Mouse (Mus musculus) hindbrain, postnatal 0 days (tissue): ENCODE measurements around the gene Txndc15. TPM values are rescaled to one million over a fixed set of nuclear protein-coding genes. Genes with fewer than 3 reads are reported as not detected.

Source experiments
- ATAC-seq: fragments of 200-750 bp; cut with Nextera tagmentation; 2 replicates; pipeline ENCODE4 v1.8.0; 2017; ENCODE audit warnings: mild to moderate bottlenecking, moderate TSS enrichment, moderate library complexity
- DNase-seq: peaks from one replicate; pipeline ENCODE4 v3.0.0-alpha.2; 2015; ENCODE audit warnings: low spot score
- H3K27ac ChIP-seq: fragments of 300-500 bp; sonication (generic); 2 replicates; pipeline ENCODE4 v1.5.1; 2014; ENCODE audit warnings: mild to moderate bottlenecking
- H3K27me3 ChIP-seq: fragments of 300-500 bp; sonication (generic); 2 replicates; pipeline ENCODE4 v1.6.1; 2014; ENCODE audit warnings: low read length, mixed read lengths; ENCODE audit not compliant: insufficient read depth
- H3K36me3 ChIP-seq: fragments of 300-500 bp; sonication (generic); 2 replicates; pipeline ENCODE4 v1.6.1; 2014; ENCODE audit warnings: low read length, mixed read lengths; ENCODE audit not compliant: insufficient read depth
- H3K4me1 ChIP-seq: fragments of 300-500 bp; sonication (generic); 2 replicates; pipeline ENCODE4 v1.6.1; 2014; ENCODE audit warnings: antibody characterized with exemption, low read length, mixed read lengths; ENCODE audit not compliant: insufficient read depth
- H3K4me2 ChIP-seq: fragments of 300-500 bp; sonication (generic); 2 replicates; pipeline ENCODE4 v1.6.1; 2014; ENCODE audit warnings: low read depth, mild to moderate bottlenecking, low read length, moderate library complexity, mixed read lengths
- H3K4me3 ChIP-seq: fragments of 300-500 bp; sonication (generic); 2 replicates; pipeline ENCODE4 v1.5.1; 2014; ENCODE audit warnings: low read length
- H3K9ac ChIP-seq: fragments of 300-500 bp; sonication (generic); replicated peaks from 2 replicates; pipeline ENCODE4 v1.6.1; 2014; ENCODE audit warnings: mild to moderate bottlenecking, low read length, moderate library complexity, mixed read lengths
- H3K9me3 ChIP-seq: fragments of 300-500 bp; sonication (generic); 2 replicates; pipeline ENCODE4 v1.6.1; 2016; ENCODE audit warnings: low read length, mixed read lengths
- CTCF ChIP-seq: IDR thresholded peaks from 2 replicates; pipeline ENCODE4 v1.5.1; 2016; ENCODE audit warnings: antibody characterized with exemption, control low read depth, low read depth
- WGBS: fragments of 180-500 bp; shearing (Covaris S2); extraction: QIAGEN DNeasy Blood & Tissue Kit; methylation state at CpG from one replicate; pipeline ENCODE4 v1.1.7; 2014; 5-methylcytosine and 5-hydroxymethylcytosine counted together
- polyA plus RNA-seq: library from polyadenylated mRNA; unstranded; fragments of >200 nt; fragmentation: Nextera tagmentation; extraction: Ambion mirVana; gene quantifications from 2 replicates; pipeline ENCODE4 v1.2.1, GENCODE M21; 2015
- total RNA-seq: library from RNA; depleted of rRNA; stranded (reverse); fragments of >200 nt; gene quantifications from 2 replicates; pipeline ENCODE4 v1.2.3, GENCODE M21; 2014

Txndc15 gene
- total and polyA plus RNA-seq, 2 experiments from 2014 or later = 113 to 129 TPM

DNA sequence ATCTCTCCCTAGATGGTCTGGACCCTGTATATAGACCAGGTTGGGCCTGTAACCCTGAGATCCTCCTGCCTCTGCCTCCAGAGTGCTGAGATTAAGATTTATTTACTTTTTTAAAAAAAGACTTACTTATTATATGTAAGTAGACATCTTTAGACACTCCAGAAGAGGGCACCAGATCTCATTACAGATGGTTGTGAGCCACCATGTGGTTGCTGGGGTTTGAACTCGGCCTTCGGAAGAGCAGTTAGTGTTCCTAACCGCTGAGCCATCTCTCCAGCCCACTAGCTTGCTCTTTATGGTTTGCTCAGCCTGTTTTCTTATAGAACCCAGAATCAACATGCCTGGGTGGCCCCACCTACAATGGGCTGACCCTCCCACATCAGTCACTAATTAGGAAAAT lies 1.6 kb upstream of the Txndc15 start:
- no peaks in the 10 kb centered on the region for H3K27me3 ChIP-seq
- H3K4me2 ChIP-seq = no peak overlapping the region
- 0 out of 2 replicates have a peak, but pooled peaks have one; percentile 2 for TF ChIP-seq CTCF
- 93% methylated on average over 3 of the region's 3 CpGs for WGBS
- H3K4me3 ChIP-seq = no peak overlapping the region
- DNase-seq (no peak), ATAC-seq (no peak)
- no peak overlapping the region for H3K27ac ChIP-seq
- no peaks in the 10 kb centered on the region for H3K4me1 ChIP-seq
- no peaks in the 10 kb centered on the region for H3K36me3 ChIP-seq
- H3K9ac ChIP-seq = no peak overlapping the region
- no peaks in the 10 kb centered on the region for H3K9me3 ChIP-seq

DNA sequence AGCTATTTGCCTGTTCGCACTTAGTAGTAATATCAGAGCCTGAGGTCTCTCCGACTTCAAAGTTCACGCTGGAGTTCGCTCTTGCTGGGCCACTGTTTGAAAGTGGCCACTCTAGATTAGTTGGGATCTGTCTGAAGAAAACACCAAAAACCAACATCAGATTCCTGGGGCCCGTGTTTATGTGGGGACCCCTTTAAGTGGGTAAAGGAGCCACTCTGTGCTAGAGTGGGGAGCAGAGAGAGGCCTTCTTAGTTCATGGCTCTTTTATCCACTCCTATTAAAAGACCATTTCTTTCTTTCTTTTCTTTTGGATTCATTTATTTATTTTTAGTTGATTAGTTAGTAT lies 690 bp downstream of the Txndc15 start:
- H3K27ac ChIP-seq = peak overlapping the region; percentile 94
- no peaks in the 10 kb centered on the region for H3K4me1 ChIP-seq
- 3% methylated on average over 5 of the region's 5 CpGs for WGBS
- H3K27me3 ChIP-seq = no peaks in the 10 kb centered on the region
- H3K4me3 ChIP-seq = peak overlapping the region; percentile 84
- H3K36me3 ChIP-seq = no peaks in the 10 kb centered on the region; the same call in 1 of the 2 replicates
- ATAC-seq (no peak; the same call in none of the 2 replicates), DNase-seq (no peak)
- peak overlapping the region; percentile 93 for H3K9ac ChIP-seq
- no peak for TF ChIP-seq CTCF
- peak overlapping the region; percentile 53 for H3K4me2 ChIP-seq
- H3K9me3 ChIP-seq = no peaks in the 10 kb centered on the region

DNA sequence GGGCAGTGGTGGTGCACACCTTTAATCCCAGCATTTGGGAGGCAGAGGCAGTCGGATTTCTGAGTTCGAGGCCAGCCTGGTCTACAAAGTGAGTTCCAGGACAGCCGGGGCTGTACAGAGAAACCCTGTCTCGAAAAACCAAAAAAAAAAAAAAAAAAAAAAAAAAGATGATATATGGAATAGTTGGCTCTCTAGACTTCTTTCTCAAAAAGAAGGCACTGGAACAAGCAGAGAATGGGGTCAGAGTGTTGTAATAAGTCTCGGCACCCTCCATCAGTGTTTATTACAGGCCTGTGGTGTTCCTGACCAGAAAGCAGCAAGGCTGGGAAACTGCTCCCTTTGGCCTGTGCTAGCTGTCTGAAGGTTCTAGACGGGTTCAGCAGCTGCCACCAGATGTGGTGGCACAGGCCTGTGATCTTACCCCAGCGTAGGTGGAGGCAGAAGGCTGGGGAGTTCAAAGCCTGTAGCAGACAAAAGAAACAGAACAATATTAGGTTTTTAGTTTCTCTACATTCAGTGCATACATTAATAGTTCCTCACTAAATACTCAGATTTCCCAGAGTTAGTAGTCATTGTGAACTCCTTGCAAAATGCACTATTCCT lies 1.6 kb downstream of the Txndc15 start:
- WGBS = 84% methylated on average over 7 of the region's 7 CpGs
- H3K27ac ChIP-seq = no peak overlapping the region
- no peak for DNase-seq

DNA sequence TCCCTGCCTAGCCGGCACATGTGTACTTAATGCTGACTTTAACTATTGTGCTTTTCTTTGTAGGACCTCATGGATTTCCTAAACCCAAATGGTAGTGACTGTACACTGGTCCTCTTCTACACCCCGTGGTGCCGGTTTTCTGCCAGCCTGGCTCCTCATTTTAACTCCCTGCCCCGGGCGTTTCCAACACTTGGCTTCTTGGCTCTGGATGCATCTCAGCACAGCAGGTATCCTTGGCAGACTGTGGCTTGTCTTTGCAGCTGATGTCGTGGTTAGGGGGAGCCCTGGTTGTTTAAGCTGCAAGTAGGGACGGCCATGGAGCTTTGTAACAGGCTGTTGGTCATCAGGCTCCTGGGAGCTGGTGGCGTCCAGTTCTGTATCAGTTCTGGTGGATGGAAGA lies 7.1 kb downstream of the Txndc15 start:
- Histone ChIP-seq H3K4me2 (no peak overlapping the region), H3K4me1 (no peaks in the 10 kb centered on the region), H3K27ac (no peak overlapping the region), H3K9ac (no peak overlapping the region), H3K36me3 (peaks cover 16% of the 10 kb centered on the region; the same call in 1 of the 2 replicates), H3K4me3 (no peak overlapping the region), H3K27me3 (no peaks in the 10 kb centered on the region), H3K9me3 (no peaks in the 10 kb centered on the region)
- ATAC-seq = 0 out of 2 replicates have a peak, but pooled peaks have one; percentile 37
- DNase-seq = peak; percentile 73
- WGBS = 45% methylated on average over 8 of the region's 8 CpGs
- TF ChIP-seq CTCF = no peak

More for the DNA sequence above, 1.6 kb downstream of the Txndc15 start:
- no peak for TF ChIP-seq CTCF
- H3K4me2 ChIP-seq = no peak overlapping the region; the same call in 1 of the 2 replicates
- no peaks in the 10 kb centered on the region; the same call in 1 of the 2 replicates for H3K36me3 ChIP-seq
- H3K9ac ChIP-seq = no peak overlapping the region; the same call in 1 of the 2 replicates
- no peak overlapping the region; the same call in 1 of the 2 replicates for H3K4me3 ChIP-seq
- no peaks in the 10 kb centered on the region for H3K27me3 ChIP-seq
- no peaks in the 10 kb centered on the region for H3K4me1 ChIP-seq
- H3K9me3 ChIP-seq = no peaks in the 10 kb centered on the region
- no peak for ATAC-seq

DNA sequence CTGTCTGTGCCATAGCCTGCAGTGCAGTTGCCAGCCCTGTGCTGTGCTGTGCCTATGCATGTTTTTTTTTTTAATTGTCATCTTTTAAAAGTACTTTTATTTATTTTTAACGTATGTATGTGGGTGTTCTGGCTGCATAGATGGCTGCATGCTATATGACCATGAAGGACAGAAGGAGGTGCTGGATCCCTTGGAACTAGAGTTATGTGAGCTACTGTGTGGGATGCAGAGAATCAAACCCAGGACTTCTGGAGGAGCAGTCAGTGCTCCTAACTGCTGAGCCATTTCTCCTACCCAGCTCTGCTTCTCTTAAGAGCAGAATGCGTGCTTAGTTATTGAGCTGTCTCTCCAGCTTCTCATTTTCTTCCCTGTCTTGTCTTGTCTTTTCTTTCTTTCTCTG lies 7.5 kb downstream of the Txndc15 start:
- Histone ChIP-seq H3K27ac (no peak overlapping the region), H3K4me1 (no peaks in the 10 kb centered on the region), H3K4me2 (no peak overlapping the region), H3K36me3 (peaks cover 16% of the 10 kb centered on the region; the same call in 1 of the 2 replicates), H3K9ac (no peak overlapping the region), H3K9me3 (no peaks in the 10 kb centered on the region), H3K27me3 (no peaks in the 10 kb centered on the region), H3K4me3 (no peak overlapping the region)
- 92% methylated on average over 2 of the region's 2 CpGs for WGBS
- ATAC-seq (0 out of 2 replicates have a peak, but pooled peaks have one; percentile 7), DNase-seq (no peak)
- TF ChIP-seq CTCF = no peak

DNA sequence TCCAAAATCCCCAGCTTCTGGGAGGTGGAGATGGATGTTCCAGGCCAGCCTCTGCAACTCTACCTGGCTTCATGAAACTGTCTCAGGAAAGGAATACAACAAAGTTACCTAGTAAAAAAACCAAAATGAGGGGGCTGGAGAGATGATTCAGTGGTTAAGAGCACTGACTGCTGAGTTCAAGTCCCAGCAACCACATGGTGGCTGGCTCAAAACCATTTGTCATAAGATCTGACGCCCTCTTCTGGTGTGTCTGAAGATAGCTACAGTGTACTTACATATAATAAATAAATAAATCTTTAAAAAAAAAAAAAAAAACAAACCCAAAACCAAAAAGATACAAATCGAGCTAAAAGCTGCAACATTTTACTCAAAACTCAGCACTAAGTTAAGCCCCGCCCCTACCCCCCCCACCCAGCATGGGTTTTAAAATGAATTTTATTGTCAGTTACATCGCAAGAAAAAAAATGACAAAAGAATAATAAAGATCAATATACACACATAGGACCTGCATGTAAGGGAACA lies 12.2 kb downstream of the Txndc15 start:
- peaks cover 13% of the 10 kb centered on the region; the same call in 1 of the 2 replicates for H3K36me3 ChIP-seq
- no peaks in the 10 kb centered on the region for H3K27me3 ChIP-seq
- DNase-seq (peak; percentile 29), ATAC-seq (no peak)
- TF ChIP-seq CTCF = peak; percentile 41
- H3K4me1 ChIP-seq = no peaks in the 10 kb centered on the region
- H3K9ac ChIP-seq = peak overlapping the region; percentile 64
- 5% methylated on average over 4 of the region's 4 CpGs for WGBS
- no peaks in the 10 kb centered on the region for H3K9me3 ChIP-seq
- peak overlapping the region; percentile 52 for H3K4me3 ChIP-seq
- peak overlapping the region; percentile 74 for H3K4me2 ChIP-seq
- peak overlapping the region; percentile 96 for H3K27ac ChIP-seq
